Mouse (Mus musculus) liver, adult 2 months (tissue): Measurements from ENCODE around the gene Cenpo. TPM values are rescaled to one million over a fixed set of nuclear protein-coding genes. Genes with fewer than 3 reads are reported as not detected.
"Not testable (repeated sequence)": the region's sequence is repeated elsewhere in the genome, so short reads cannot be mapped to it uniquely, and the experiment has no call there.

ENCODE experiments used
- DNase-seq: peaks from one replicate; pipeline ENCODE4 v3.0.0-alpha.2; 2011; ENCODE audit warnings: low read depth, low spot score; ENCODE audit errors: extremely low read depth
- H3K27ac ChIP-seq: fragments of 200-500 bp; replicated peaks from 2 replicates; pipeline ENCODE4 v1.5.1; 2012; ENCODE audit warnings: low read depth, mild to moderate bottlenecking, control low read depth, inconsistent platforms, low read length; ENCODE audit not compliant: insufficient read depth
- H3K27me3 ChIP-seq: fragments of 200-500 bp; 2 replicates; pipeline ENCODE4 v1.6.1; 2012; ENCODE audit warnings: mild to moderate bottlenecking, moderate library complexity, low read length, inconsistent platforms; ENCODE audit not compliant: control insufficient read depth, insufficient read depth
- H3K36me3 ChIP-seq: fragments of 200-500 bp; 2 replicates; pipeline ENCODE4 v1.6.1; 2012; ENCODE audit warnings: low read length, inconsistent platforms; ENCODE audit not compliant: control insufficient read depth, insufficient read depth
- H3K4me1 ChIP-seq: fragments of 200-500 bp; 2 replicates; pipeline ENCODE4 v1.6.1; 2011; ENCODE audit warnings: low read length; ENCODE audit not compliant: control insufficient read depth, insufficient read depth
- H3K4me3 ChIP-seq: fragments of 200-500 bp; 2 replicates; pipeline ENCODE4 v1.5.1; 2011; ENCODE audit warnings: low read depth, mild to moderate bottlenecking, control low read depth, low read length, moderate library complexity; ENCODE audit not compliant: insufficient read depth
- H3K79me2 ChIP-seq: fragments of 200-500 bp; 2 replicates; pipeline ENCODE4 v1.6.1; 2012; ENCODE audit warnings: inconsistent platforms, mild to moderate bottlenecking, low read length, moderate library complexity; ENCODE audit not compliant: control insufficient read depth, insufficient read depth
- H3K9ac ChIP-seq: fragments of 200-500 bp; 2 replicates; pipeline ENCODE4 v1.6.1; 2012; ENCODE audit warnings: low read depth, mild to moderate bottlenecking, control low read depth, inconsistent platforms, low read length
- CTCF ChIP-seq: fragments of 200-500 bp; IDR thresholded peaks from 2 replicates; pipeline ENCODE4 v1.5.1; 2011; ENCODE audit warnings: low read depth, low read length, control low read depth
- POLR2A ChIP-seq: fragments of 200-500 bp; IDR thresholded peaks from 2 replicates; pipeline ENCODE4 v1.6.1; 2011; ENCODE audit warnings: low read length, control low read depth; ENCODE audit not compliant: insufficient read depth; ENCODE audit errors: extremely low read depth
- WGBS: fragments of 180-500 bp; shearing (Covaris S2); methylation state at CpG from one replicate; pipeline ENCODE4 v1.1.7; 2018; 5-methylcytosine and 5-hydroxymethylcytosine counted together
- polyA plus RNA-seq: library from polyadenylated mRNA; depleted of rRNA; stranded (reverse); fragments of >200 nt; gene quantifications from 2 replicates; pipeline ENCODE4 v1.2.3, GENCODE M21; 2012
- total RNA-seq: library from RNA; depleted of rRNA; stranded (reverse); fragments of >200 nt; gene quantifications from 2 replicates; pipeline ENCODE4 v1.2.3, GENCODE M21; 2014

Cenpo gene
- total and polyA plus RNA-seq, 2 experiments, result 2.9 to 4.0 TPM

DNA sequence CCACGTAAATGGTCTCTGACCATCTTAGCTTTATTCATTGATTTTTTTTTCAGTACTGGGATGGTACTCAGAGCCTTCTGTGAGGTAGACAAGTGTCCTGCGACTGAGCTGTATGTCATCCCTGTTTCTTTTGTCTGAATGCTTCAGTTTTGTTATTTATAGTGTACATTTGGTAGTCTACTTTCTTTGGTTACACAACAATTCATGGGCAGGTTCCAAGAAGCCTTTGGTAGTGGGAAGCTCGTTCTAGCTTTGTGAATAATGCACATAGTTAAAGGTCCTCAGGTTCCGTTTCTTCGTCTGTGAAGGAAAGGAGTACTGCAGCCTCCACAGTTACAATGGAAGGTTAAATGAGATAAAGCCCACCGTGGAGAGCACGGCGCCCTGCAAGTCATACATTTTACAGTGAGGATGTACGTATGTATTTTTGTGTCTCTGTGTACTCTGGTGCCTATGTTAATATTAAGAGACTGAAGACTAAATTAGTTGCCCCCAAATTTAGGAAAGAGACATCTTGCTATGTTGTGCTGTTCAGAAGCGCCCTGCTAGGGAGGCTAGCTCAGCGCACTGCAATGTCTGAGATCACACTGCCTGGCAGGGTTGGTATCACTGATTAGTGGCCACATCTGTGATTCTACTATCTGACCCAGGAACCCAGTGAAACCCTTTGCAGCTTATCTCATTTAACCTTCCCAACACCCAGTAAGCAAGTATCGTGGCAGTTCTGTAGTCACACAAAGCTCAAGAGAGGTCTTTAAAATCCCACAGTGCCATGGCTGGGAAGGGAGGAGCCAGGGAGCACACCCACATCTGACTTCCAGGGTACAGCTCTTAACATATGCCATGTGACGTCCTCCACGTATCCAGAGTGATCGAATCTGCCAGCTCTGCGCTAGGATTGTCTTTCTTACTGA lies 18.9 kb upstream of the Cenpo start:
- Histone ChIP-seq H3K36me3 (peaks cover 27% of the 10 kb centered on the region), H3K79me2 (no peaks in the 10 kb centered on the region), H3K27me3 (no peaks in the 10 kb centered on the region), H3K9ac (no peak overlapping the region), H3K27ac (no peak overlapping the region), H3K4me1 (no peaks in the 10 kb centered on the region), H3K4me3 (no peak overlapping the region)
- WGBS, result 95% methylated on average over 16 of the region's 16 CpGs
- TF ChIP-seq CTCF, result no peak
- no peak for TF ChIP-seq POLR2A
- DNase-seq, result no peak

DNA sequence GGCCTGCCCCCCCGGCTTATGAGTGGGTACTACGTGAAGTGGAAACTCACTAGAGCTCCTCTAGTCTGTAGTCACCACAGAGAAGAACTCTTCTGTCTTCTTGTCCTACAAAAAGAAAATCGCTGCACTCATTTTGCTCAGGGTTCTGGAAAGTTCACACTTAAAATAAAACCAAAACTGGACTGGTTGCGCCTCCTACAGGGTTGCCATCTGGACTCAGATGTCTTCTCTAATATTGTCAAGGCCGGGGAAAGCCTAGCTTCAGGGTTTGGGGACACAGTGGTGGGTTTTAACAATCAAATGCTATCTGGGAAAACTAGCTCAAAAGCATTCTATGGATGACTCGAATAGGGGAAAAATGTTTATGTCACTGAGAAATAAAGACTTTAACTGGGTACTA lies 15.7 kb upstream of the Cenpo start:
- WGBS, result 93% methylated on average over 6 of the region's 6 CpGs
- H3K36me3 ChIP-seq, result peaks cover 22% of the 10 kb centered on the region

DNA sequence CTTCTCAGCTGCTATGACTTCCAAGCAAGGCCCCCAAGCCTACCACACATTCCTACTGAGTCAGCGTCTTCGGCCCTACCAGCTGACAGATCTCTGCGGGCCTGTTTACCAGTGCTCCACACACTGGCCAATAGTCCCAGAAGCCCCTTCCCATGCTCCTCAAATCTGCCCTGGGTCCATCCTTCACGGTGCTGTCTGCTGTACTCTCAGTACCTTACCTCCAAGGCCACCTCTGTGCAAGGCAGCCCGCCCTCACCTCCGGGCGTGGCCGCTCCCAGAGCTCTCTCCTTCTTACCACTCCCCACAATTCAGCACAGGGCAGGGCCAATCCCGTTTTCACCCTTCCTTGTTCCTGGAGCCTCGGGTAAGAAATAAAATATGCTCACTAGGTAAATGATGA lies 11.6 kb upstream of the Cenpo start:
- no peak for DNase-seq
- H3K27me3 ChIP-seq, result no peaks in the 10 kb centered on the region
- TF ChIP-seq POLR2A, result no peak
- TF ChIP-seq CTCF, result no peak

More for the DNA sequence above, 15.7 kb upstream of the Cenpo start:
- TF ChIP-seq POLR2A (no peak), CTCF (no peak)
- no peak for DNase-seq
- Histone ChIP-seq H3K4me1 (no peaks in the 10 kb centered on the region), H3K79me2 (no peaks in the 10 kb centered on the region), H3K9ac (no peak overlapping the region), H3K27me3 (no peaks in the 10 kb centered on the region), H3K27ac (no peak overlapping the region), H3K4me3 (no peak overlapping the region)

DNA sequence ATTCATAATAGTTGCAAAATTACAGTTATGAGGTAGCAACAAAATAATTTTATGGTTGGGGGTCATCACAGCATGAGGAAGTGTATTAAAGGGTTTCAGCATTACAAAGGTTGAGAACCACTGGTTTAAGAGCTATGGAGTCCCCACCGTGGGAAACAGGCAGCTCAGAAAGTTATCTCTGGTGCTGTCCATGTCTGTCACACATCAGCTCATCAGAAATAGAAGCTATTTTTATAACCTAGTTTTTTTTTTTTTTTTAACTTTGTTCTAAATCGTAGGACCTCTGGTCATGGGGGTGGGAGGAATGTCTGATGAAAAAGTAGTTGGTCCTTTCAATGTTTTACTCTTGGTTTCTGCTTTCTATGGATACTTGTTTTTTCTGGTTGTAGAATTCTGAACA lies 9.7 kb upstream of the Cenpo start:
- Histone ChIP-seq H3K9ac (no peak overlapping the region), H3K36me3 (no peaks in the 10 kb centered on the region; the same call in 1 of the 2 replicates), H3K4me1 (no peaks in the 10 kb centered on the region), H3K27me3 (no peaks in the 10 kb centered on the region), H3K27ac (no peak overlapping the region), H3K79me2 (no peaks in the 10 kb centered on the region), H3K4me3 (no peak overlapping the region)
- TF ChIP-seq CTCF, result no peak
- TF ChIP-seq POLR2A, result no peak
- no peak for DNase-seq
- WGBS, result 76% methylated on average over 2 of the region's 2 CpGs

More for the DNA sequence above, 11.6 kb upstream of the Cenpo start:
- H3K36me3 ChIP-seq, result no peaks in the 10 kb centered on the region; the same call in 1 of the 2 replicates
- H3K4me1 ChIP-seq, result no peaks in the 10 kb centered on the region
- no peak overlapping the region for H3K27ac ChIP-seq
- H3K4me3 ChIP-seq, result no peak overlapping the region
- 85% methylated on average over 10 of the region's 10 CpGs for WGBS
- H3K79me2 ChIP-seq, result no peaks in the 10 kb centered on the region
- H3K9ac ChIP-seq, result no peak overlapping the region

DNA sequence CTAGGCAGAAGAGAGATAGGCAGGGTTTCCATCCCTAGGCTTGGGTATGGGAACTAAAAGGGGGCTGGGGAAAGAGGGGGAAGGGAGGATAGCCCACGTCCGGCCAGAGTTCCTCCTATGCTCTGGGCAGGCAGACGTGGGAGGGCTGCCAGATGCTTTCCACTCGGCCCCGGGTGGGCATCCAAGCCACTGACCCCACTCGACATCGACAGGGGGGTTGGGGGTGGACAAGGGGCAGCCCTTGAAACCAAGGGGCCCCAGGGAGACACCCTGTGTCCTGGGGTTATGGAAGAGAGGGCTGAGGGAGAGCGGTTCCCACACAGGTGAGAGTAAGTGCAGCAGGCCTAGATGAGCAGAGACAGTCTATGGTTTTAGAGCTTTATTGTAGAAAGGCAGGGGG lies 6.2 kb upstream of the Cenpo start:
- not testable (repeated sequence) for DNase-seq, H3K36me3 ChIP-seq, H3K4me3 ChIP-seq, H3K4me1 ChIP-seq, H3K27ac ChIP-seq, H3K27me3 ChIP-seq, H3K9ac ChIP-seq, H3K79me2 ChIP-seq
- WGBS, result 81% methylated on average over 8 of the region's 8 CpGs

DNA sequence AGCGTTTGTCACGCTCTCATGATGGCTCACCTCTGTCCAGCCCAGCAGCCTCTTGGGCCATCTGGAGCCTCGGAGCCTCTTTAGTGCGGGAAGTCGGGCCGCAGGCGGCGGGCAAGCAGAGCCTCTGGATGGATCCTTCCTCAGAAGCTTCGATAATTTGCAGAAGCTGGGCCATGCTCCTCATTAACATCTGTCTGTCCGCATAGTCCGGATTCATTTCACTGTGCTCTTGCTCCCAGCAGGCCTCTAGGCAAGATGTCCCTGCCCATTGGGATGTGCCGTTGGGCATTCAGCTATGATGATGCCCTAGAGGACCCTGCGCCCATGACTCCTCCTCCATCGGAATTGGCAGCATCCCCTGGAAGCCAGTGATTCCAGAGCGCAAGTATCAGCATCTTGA lies 3.4 kb upstream of the Cenpo start:
- Histone ChIP-seq H3K9ac (no peak overlapping the region), H3K36me3 (no peaks in the 10 kb centered on the region), H3K79me2 (no peaks in the 10 kb centered on the region), H3K4me3 (no peak overlapping the region), H3K27ac (no peak overlapping the region), H3K4me1 (peaks cover 5% of the 10 kb centered on the region; the same call in 1 of the 2 replicates), H3K27me3 (no peaks in the 10 kb centered on the region)
- 93% methylated on average over 15 of the region's 15 CpGs for WGBS
- DNase-seq, result no peak
- TF ChIP-seq CTCF, result no peak
- TF ChIP-seq POLR2A, result no peak
